Mouse (Mus musculus) thymus, adult 2 months (tissue): ENCODE data around the gene Kcns1. TPM values are rescaled to one million over a fixed set of nuclear protein-coding genes. Genes with fewer than 3 reads are reported as not detected.
"Not testable (repeated sequence)": the region's sequence is repeated elsewhere in the genome, so short reads cannot be mapped to it uniquely, and the experiment has no call there.

Experiments
- DNase-seq: peaks from one replicate; pipeline ENCODE4 v3.0.0; 2021
- H3K27ac ChIP-seq: fragments of 200-500 bp; 2 replicates; pipeline ENCODE4 v1.5.1; 2012; ENCODE audit warnings: low read length, control low read depth; ENCODE audit not compliant: control insufficient read depth, insufficient read depth
- H3K27me3 ChIP-seq: fragments of 200-500 bp; 2 replicates; pipeline ENCODE4 v1.6.1; 2012; ENCODE audit warnings: mild to moderate bottlenecking, low read length, moderate library complexity, mixed read lengths; ENCODE audit not compliant: control insufficient read depth, insufficient read depth
- H3K36me3 ChIP-seq: fragments of 200-500 bp; 2 replicates; pipeline ENCODE4 v1.6.1; 2012; ENCODE audit warnings: mild to moderate bottlenecking, low read length, moderate library complexity; ENCODE audit not compliant: control insufficient read depth, insufficient read depth
- H3K4me1 ChIP-seq: fragments of 200-500 bp; replicated peaks from 2 replicates; pipeline ENCODE4 v1.6.1; 2012; ENCODE audit warnings: low read length; ENCODE audit not compliant: control insufficient read depth, insufficient read depth
- H3K4me3 ChIP-seq: fragments of 200-500 bp; 2 replicates; pipeline ENCODE4 v1.5.1; 2012; ENCODE audit warnings: mild to moderate bottlenecking, low read length, control low read depth, moderate library complexity; ENCODE audit not compliant: control insufficient read depth, insufficient read depth
- CTCF ChIP-seq: fragments of 200-500 bp; IDR thresholded peaks from 2 replicates; pipeline ENCODE4 v1.5.1; 2012; ENCODE audit warnings: mild to moderate bottlenecking, control low read depth, low read length, moderate library complexity, borderline replicate concordance; ENCODE audit not compliant: control insufficient read depth, poor library complexity, insufficient read depth; ENCODE audit errors: extremely low read depth
- POLR2A ChIP-seq: fragments of 200-500 bp; IDR thresholded peaks from 2 replicates; pipeline ENCODE4 v1.6.1; 2012; ENCODE audit warnings: mild to moderate bottlenecking, low read length, control low read depth, moderate library complexity; ENCODE audit not compliant: control insufficient read depth, poor library complexity, insufficient read depth; ENCODE audit errors: extremely low read depth
- WGBS: fragments of 180-500 bp; shearing (Covaris S2); methylation state at CpG from one replicate; pipeline ENCODE4 v1.1.7; 2018; 5-methylcytosine and 5-hydroxymethylcytosine counted together
- polyA plus RNA-seq: library from polyadenylated mRNA; depleted of rRNA; stranded (reverse); fragments of >200 nt; gene quantifications from 2 replicates; pipeline ENCODE4 v1.2.3, GENCODE M21; 2012; rRNA removed

The Kcns1 gene
- 0.07 TPM in 1 of 2 replicates, not detected in the other for polyA plus RNA-seq

DNA sequence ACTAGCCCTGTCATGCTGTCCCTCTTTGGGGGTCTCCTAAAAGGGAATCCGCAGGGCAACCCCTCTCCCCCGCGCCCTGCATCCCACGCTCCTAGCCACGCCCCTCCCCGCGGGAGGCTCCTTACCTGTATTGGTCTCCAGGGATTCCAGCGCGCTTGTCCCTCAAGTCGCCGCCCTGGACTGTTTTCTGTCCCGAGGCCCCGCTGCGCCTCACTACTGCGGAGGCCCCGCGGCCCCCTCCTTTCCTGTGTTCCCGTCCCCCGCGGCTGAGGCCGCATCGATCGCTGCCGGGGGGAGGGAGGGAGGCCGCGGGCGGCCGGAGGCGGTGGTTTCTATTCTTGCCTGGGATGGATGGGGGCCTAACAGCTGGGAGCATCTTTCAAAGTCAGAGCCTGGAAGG lies at the start of gene Kcns1:
Gene Kcns1, minus strand, starts transcription at position 212 of the 400 bp plus-strand sequence.
- H3K4me1 ChIP-seq, result 0 out of 2 replicates have a peak, but pooled peaks cover 4% of the 10 kb centered on the region
- DNase-seq, result no peak
- peaks cover 31% of the 10 kb centered on the region; the same call in 1 of the 2 replicates for H3K27me3 ChIP-seq
- H3K4me3 ChIP-seq, result no peak within 1 kb of the TSS
- no peak for TF ChIP-seq POLR2A
- TF ChIP-seq CTCF, result no peak
- no peaks in the 10 kb centered on the region for H3K36me3 ChIP-seq
- 3% methylated on average over 29 of the region's 29 CpGs for WGBS
- H3K27ac ChIP-seq, result no peak within 1 kb of the TSS

DNA sequence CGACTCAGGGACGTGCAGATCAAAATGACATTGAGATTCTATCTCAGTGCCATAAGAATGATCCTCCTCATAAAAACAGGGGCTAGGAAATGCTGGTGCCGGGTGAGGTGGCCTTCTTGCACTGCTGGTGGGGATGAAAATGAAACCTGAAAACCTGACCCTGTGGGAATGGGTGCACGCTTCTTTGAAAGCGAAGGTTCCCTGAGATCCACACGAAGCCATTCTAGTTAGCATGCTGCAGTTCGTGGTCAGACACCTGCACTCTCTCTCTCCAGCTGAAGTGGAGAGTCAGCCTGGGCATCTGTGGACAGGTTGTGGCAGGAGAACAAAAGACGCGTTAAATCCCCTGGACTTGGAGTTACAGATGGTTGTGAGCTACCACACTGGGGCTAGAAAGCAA lies 48.4 kb upstream of the Kcns1 start:
- DNase-seq, result no peak
- Histone ChIP-seq H3K27ac (no peak overlapping the region), H3K36me3 (no peaks in the 10 kb centered on the region), H3K27me3 (no peaks in the 10 kb centered on the region), H3K4me3 (no peak overlapping the region), H3K4me1 (no peaks in the 10 kb centered on the region)
- 42% methylated on average over 9 of the region's 9 CpGs for WGBS
- no peak for TF ChIP-seq POLR2A
- TF ChIP-seq CTCF, result no peak

GRCm38 (mm10) chr2:164212711-164213110 lies 41.8 kb upstream of the Kcns1 start:
- TF ChIP-seq POLR2A, result no peak
- TF ChIP-seq CTCF, result no peak
- Histone ChIP-seq H3K36me3 (no peaks in the 10 kb centered on the region), H3K4me1 (no peaks in the 10 kb centered on the region), H3K27me3 (no peaks in the 10 kb centered on the region), H3K4me3 (no peak overlapping the region), H3K27ac (no peak overlapping the region)
- DNase-seq, result no peak
- WGBS, result 93% methylated on average over 5 of the region's 5 CpGs

- H3K36me3 ChIP-seq, result no peaks in the 10 kb centered on the region
- no peaks in the 10 kb centered on the region for H3K4me1 ChIP-seq
- no peak for TF ChIP-seq POLR2A
- no peak for TF ChIP-seq CTCF
- H3K27ac ChIP-seq, result no peak overlapping the region
- H3K4me3 ChIP-seq, result no peak overlapping the region
- 90% methylated on average over 4 of the region's 4 CpGs for WGBS
- H3K27me3 ChIP-seq, result no peaks in the 10 kb centered on the region
- DNase-seq, result no peak
Observed at GRCm38 (mm10) chr2:164210892-164211291, 40.0 kb upstream of the Kcns1 start.

GRCm38 (mm10) chr2:164206676-164207075 lies 35.8 kb upstream of the Kcns1 start:
- WGBS, result 49% methylated on average over 4 of the region's 4 CpGs

DNA sequence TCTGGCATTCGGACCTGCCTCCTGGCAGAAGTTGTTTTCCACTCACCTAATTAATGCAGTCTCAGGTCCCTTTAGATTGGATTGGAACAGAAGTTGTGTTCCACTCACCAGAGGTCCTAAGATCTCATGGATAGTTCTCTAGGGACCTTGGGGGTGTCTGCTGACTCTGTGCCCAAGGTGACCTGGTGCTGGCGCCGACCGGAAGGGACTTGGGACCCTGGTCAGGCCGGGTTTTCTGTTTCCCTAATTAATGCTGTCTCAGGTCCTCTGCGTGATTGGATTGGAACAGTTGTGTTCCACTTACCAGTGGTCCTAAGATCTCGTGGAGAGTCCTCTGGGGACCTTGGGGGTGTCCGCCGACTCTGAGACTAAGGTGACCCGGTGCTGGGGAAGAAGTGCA lies 35.1 kb upstream of the Kcns1 start:
- not testable (repeated sequence) for H3K27me3 ChIP-seq, H3K27ac ChIP-seq, H3K4me3 ChIP-seq, H3K36me3 ChIP-seq, DNase-seq, H3K4me1 ChIP-seq
- 95% methylated on average over 10 of the region's 10 CpGs for WGBS

More at GRCm38 (mm10) chr2:164206676-164207075, 35.8 kb upstream of the Kcns1 start:
- Histone ChIP-seq H3K27me3 (no peaks in the 10 kb centered on the region), H3K27ac (no peak overlapping the region), H3K36me3 (no peaks in the 10 kb centered on the region), H3K4me3 (no peak overlapping the region), H3K4me1 (no peaks in the 10 kb centered on the region)
- TF ChIP-seq POLR2A (no peak), CTCF (no peak)
- no peak for DNase-seq

- Histone ChIP-seq H3K27ac (no peak within 1 kb of the TSS), H3K4me1 (no peaks in the 10 kb centered on the region), H3K27me3 (no peaks in the 10 kb centered on the region), H3K4me3 (no peak within 1 kb of the TSS), H3K36me3 (no peaks in the 10 kb centered on the region)
- no peak for TF ChIP-seq POLR2A
- no peak for TF ChIP-seq CTCF
- no peak for DNase-seq
- 85% methylated on average over 20 of the region's 20 CpGs for WGBS
Observed at GRCm38 (mm10) chr2:164199626-164200327, 28.9 kb upstream of the Kcns1 start, which contains the start of gene Wfdc15a. Wfdc15a (minus strand) TSS chr2:164200130.
